In genomic region chr7:114058927-114059441, GRCm38 (mm10) we compare ENCODE assay signal across 12 mouse cellular contexts.
"Had no signal": no experiment of that assay in that cellular context is flagged by ENCODE, and none has a peak within 500 bp of the region (broad histone marks: within the 10 kb centered on the region; RNA-seq: fewer than 3 reads in every experiment).

No protein-coding gene starts in this region.

- H3K9ac ChIP-seq: liver, embryonic 13.5 days had no signal

- H3K27ac ChIP-seq: left cerebral cortex, adult 2 months; liver, embryonic 13.5 days had no signal

- H3K4me2 ChIP-seq: liver, embryonic 13.5 days had no signal

- H3K9me3 ChIP-seq: liver, embryonic 13.5 days had no signal

- DNase-seq: kidney, adult 9 months; kidney, postnatal 14 days; kidney, postnatal 4 days; layer of hippocampus, adult 9-11 months; liver, embryonic 13.5 days; lung, adult 2 months; lung, postnatal 14 days; lung, postnatal 4 days; thymus, adult 2 months; thymus, postnatal 14 days; thymus, postnatal 4 days had no signal

- H3K4me1 ChIP-seq: liver, embryonic 13.5 days had no signal

- H3K4me3 ChIP-seq: left cerebral cortex, adult 2 months; liver, embryonic 13.5 days had no signal

- H3K27me3 ChIP-seq: liver, embryonic 13.5 days had no signal
